Mouse (Mus musculus) heart, adult 8-10 months (tissue): ENCODE results near the gene Pank4. TPM values are rescaled to one million over a fixed set of nuclear protein-coding genes. Genes with fewer than 3 reads are reported as not detected.

Experiments used
- DNase-seq: peaks from one replicate; pipeline ENCODE4 v3.0.0; 2022; ENCODE audit warnings: low spot score
- total RNA-seq, 4 experiments: library from RNA; stranded (reverse); gene quantifications; 2 replicates each; pipeline ENCODE4 v1.2.4; 2022

The Pank4 gene
- total RNA-seq, 4 experiments from 2014 or later = 38.6 to 44.1 (median 41.2) TPM

GRCm38 (mm10) chr4:155012788-155013187 is 48.9 kb downstream of the Pank4 start:
- peak; percentile 42 for DNase-seq

DNA sequence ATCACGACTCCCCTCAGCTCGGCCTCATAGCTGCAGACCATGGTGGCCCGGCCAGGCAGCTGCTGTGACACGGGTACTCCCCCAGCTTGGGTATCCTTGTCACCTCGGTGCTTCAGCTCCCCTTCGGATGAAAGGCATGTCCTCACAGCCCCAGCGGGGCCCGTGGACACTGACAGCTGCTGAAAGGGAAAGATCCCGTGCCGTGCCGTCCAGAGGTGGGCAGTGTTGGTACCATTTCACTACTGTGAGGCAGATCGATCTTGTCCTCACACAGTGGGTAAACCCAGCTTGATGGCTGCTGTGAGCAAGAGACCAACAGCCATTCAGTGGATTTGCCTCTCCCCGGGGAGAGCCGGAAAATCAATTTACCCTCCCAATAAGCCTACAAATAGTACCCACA is 50.3 kb downstream of the Pank4 start:
- no peak for DNase-seq

- no peak for DNase-seq
These were observed 50.9 kb downstream of the Pank4 start for GRCm38 (mm10) chr4:155014791-155015190.

- DNase-seq = no peak
These were observed 51.6 kb downstream of the Pank4 start for GRCm38 (mm10) chr4:155015550-155015949.

DNA sequence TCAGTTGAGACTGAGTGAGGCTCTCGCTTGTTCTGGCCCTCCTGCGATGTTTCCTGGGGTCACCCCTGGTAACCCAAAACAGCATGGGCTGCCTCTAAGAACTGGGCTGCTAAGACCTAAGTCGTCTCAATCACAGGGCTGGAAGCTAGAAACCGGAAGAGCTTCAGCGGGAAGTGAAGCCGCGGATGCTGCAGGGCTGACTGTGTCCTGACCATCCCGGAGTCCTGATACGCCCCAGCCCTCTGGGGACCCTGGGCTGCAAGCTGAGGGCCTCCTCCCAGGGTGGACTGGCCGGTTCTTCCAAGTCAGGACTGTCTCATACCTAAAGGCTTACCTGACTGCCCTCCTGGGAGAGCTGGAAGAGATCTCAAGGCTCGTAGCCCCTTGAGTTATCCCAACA is 52.9 kb downstream of the Pank4 start:
- DNase-seq = no peak

- DNase-seq = no peak
These were observed 53.4 kb downstream of the Pank4 start for GRCm38 (mm10) chr4:155017253-155017878.

GRCm38 (mm10) chr4:155018066-155018465 is 54.1 kb downstream of the Pank4 start:
- DNase-seq = no peak

- DNase-seq = no peak
These were observed 54.8 kb downstream of the Pank4 start for GRCm38 (mm10) chr4:155018601-155019335.

DNA sequence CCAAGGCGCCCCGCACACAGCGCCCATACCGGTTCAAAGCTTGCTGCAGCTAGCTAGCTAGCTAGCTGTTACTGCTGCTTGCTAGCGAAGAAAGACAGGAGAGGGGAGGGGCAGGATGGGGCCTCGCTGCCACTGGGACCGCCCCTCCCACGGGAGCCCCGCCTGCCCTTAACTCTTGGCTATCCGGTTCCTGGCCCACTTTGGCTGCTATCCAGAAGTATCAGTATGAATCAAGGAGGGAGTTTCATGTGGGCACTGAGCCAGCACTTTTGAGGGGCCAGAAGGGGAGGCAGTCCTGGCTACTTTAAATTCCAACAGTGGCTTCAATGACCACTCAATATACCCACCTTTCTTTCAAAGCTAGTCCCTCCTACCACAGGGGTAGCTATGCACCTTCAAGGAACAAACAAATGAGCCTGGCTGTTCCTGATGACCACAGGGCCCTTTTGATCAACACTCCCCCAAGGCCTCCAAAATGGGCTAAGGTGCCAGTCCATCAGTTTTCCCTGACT is 55.5 kb downstream of the Pank4 start:
- no peak for DNase-seq

DNA sequence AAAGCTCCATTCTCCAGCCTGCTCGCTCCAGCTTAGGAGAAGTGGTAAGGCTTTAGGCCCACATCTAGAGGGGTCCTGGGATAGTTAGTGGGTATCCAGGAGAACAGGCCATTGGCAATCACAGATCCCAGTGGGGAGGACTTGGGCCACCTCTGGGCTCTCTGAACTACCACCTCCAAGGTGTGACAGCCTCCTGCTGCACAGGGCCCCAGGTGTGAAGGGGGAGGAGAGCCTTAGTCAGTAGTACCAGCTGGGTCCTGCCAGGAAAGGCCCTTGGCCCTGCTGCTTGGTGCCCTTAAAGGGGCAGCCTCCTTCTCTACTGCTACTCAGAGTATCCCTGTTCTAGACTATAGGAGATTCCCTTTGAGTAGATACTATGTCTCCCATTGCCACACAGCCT is 56.2 kb downstream of the Pank4 start:
- DNase-seq = no peak

- no peak for DNase-seq
These were observed 56.9 kb downstream of the Pank4 start for GRCm38 (mm10) chr4:155020813-155021212.

GRCm38 (mm10) chr4:155022228-155022855 is 58.4 kb downstream of the Pank4 start:
- no peak for DNase-seq

GRCm38 (mm10) chr4:155024170-155025010 is 60.5 kb downstream of the Pank4 start:
- no peak for DNase-seq

Other genes with a start within 250 kb of the Pank4 start
- gene Ttc34, start 126.7 kb upstream of the Pank4 start, total RNA-seq = under 1 TPM in 3 of 4 experiments, not detected in 1; 0.06 to 0.34 (median 0.11) TPM
- gene Mmel1, start 94.5 kb upstream of the Pank4 start, total RNA-seq = under 1 TPM in 2 of 4 experiments, not detected in 2; 0.16 to 0.20 TPM
- 100 to 1,000 TPM in 2 of 4 experiments, 10 to 100 TPM in 2; 92.4 to 111 (median 101) TPM for gene Fam213b, start 65.0 kb upstream of the Pank4 start, total RNA-seq
- 1 to 10 TPM; 4.0 to 9.1 (median 4.5) TPM for gene Tnfrsf14, start 35.6 kb upstream of the Pank4 start, total RNA-seq
- not detected for gene Hes5, start 3.2 kb upstream of the Pank4 start, total RNA-seq
- under 1 TPM in 1 of 4 experiments, not detected in 3; 0.06 TPM for gene Plch2, start 92.7 kb downstream of the Pank4 start, total RNA-seq
- 10 to 100 TPM; 18.5 to 26.0 (median 22.6) TPM for gene Pex10, start 102.9 kb downstream of the Pank4 start, total RNA-seq
- 10 to 100 TPM; 64.2 to 73.4 (median 68.4) TPM for gene Rer1, start 122.3 kb downstream of the Pank4 start, total RNA-seq
- 1 to 10 TPM in 3 of 4 experiments, under 1 TPM in 1; 0.60 to 4.4 (median 1.8) TPM for gene Morn1, start 122.5 kb downstream of the Pank4 start, total RNA-seq